Mouse (Mus musculus) liver, embryonic 16.5 days (tissue): ENCODE results near the gene Tgm2. TPM values are rescaled to one million over a fixed set of nuclear protein-coding genes. Genes with fewer than 3 reads are reported as not detected.

ENCODE experiments used
- ATAC-seq: fragments of 200-750 bp; cut with Nextera tagmentation; 2 replicates; pipeline ENCODE4 v1.8.0; 2017; ENCODE audit warnings: low read depth, mild to moderate bottlenecking, moderate number of reproducible peaks, moderate library complexity
- H3K27ac ChIP-seq: fragments of 300-500 bp; sonication (generic); 2 replicates; pipeline ENCODE4 v1.5.1; 2014; ENCODE audit warnings: mild to moderate bottlenecking, low read length
- H3K27me3 ChIP-seq: fragments of 300-500 bp; sonication (generic); 2 replicates; pipeline ENCODE4 v1.6.1; 2014; ENCODE audit warnings: low read depth, low read length, mixed read lengths; ENCODE audit not compliant: control insufficient read depth, insufficient read depth
- H3K36me3 ChIP-seq: fragments of 300-500 bp; sonication (generic); 2 replicates; pipeline ENCODE4 v1.6.1; 2014; ENCODE audit warnings: mild to moderate bottlenecking; ENCODE audit not compliant: control insufficient read depth, insufficient read depth
- H3K4me1 ChIP-seq: fragments of 300-500 bp; sonication (generic); 2 replicates; pipeline ENCODE4 v1.6.1; 2014; ENCODE audit warnings: low read depth, low read length, mixed read lengths; ENCODE audit not compliant: control insufficient read depth
- H3K4me2 ChIP-seq: fragments of 300-500 bp; sonication (generic); 2 replicates; pipeline ENCODE4 v1.6.1; 2014; ENCODE audit warnings: low read depth, low read length, mixed read lengths
- H3K4me3 ChIP-seq: fragments of 300-500 bp; sonication (generic); 2 replicates; pipeline ENCODE4 v1.5.1; 2014; ENCODE audit warnings: low read depth, mild to moderate bottlenecking, low read length
- H3K9ac ChIP-seq: fragments of 300-500 bp; sonication (generic); 2 replicates; pipeline ENCODE4 v1.6.1; 2014; ENCODE audit warnings: low read depth, low read length
- H3K9me3 ChIP-seq: fragments of 300-500 bp; sonication (generic); replicated peaks from 2 replicates; pipeline ENCODE4 v1.6.1; 2016; ENCODE audit warnings: low read length; ENCODE audit not compliant: control insufficient read depth
- WGBS: fragments of 180-500 bp; shearing (Covaris S2); extraction: QIAGEN DNeasy Blood & Tissue Kit; methylation state at CpG from one replicate; pipeline ENCODE4 v1.1.7; 2014; ENCODE audit not compliant: insufficient replicate concordance; 5-methylcytosine and 5-hydroxymethylcytosine counted together
- polyA plus RNA-seq: library from polyadenylated mRNA; unstranded; fragments of >200 nt; fragmentation: Nextera tagmentation; extraction: Ambion mirVana; gene quantifications from 2 replicates; pipeline ENCODE4 v1.2.1, GENCODE M21; 2015

Tgm2 gene
- polyA plus RNA-seq, 1 experiment from 2014 or later, result 74.3 TPM

- no peak overlapping the region for H3K4me3 ChIP-seq
- 71% methylated on average over 5 of the region's 5 CpGs for WGBS
- peak; percentile 67 for ATAC-seq
- no peak overlapping the region for H3K4me2 ChIP-seq
- H3K36me3 ChIP-seq, result peaks cover 94% of the 10 kb centered on the region
- H3K4me1 ChIP-seq, result peaks cover 13% of the 10 kb centered on the region
- H3K9me3 ChIP-seq, result 0 out of 2 replicates have a peak, but pooled peaks cover 2% of the 10 kb centered on the region
- no peak overlapping the region; the same call in 1 of the 2 replicates for H3K9ac ChIP-seq
- H3K27ac ChIP-seq, result peak overlapping the region; percentile 54
- H3K27me3 ChIP-seq, result no peaks in the 10 kb centered on the region
Measured at GRCm38 (mm10) chr2:158130391-158130986, 15.7 kb downstream of the Tgm2 start.

DNA sequence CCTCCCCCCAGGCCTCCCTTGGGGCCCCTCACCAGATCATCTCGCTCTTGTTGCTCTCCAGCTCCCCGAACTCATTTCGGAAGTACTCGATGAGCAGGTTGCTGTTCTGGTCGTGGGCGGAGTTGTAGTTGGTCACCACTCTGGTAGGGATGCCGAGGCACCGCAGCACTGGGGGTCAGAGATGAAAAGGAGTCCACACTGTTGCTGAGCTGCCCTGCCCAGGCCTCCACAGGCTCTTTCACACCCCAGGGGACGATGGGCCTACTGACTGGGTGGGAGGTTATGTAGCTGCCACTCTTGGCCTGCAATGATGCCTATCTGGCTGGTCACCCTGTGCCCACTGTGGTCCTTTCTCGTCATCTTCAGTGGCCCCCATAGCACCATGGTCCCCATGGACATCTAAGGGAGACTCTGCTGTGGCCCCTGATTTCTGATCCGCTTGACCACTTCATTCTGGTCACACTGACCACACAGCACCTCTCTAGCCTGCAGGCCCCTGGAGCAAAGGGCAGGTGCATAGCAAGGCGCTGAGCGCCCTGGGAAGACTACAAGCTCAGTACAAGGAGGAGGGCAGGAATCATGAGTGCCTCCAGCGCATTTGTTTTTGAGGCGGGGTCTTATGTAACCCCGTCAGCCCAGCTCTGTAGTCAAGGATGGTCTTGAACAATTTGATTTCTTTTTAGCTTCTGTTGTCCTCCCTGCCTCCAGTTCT is 16.8 kb downstream of the Tgm2 start:
- Histone ChIP-seq H3K9ac (no peak overlapping the region), H3K27ac (no peak overlapping the region), H3K4me1 (peaks cover 13% of the 10 kb centered on the region), H3K4me2 (no peak overlapping the region), H3K4me3 (no peak overlapping the region), H3K27me3 (no peaks in the 10 kb centered on the region), H3K9me3 (0 out of 2 replicates have a peak, but pooled peaks cover 2% of the 10 kb centered on the region), H3K36me3 (peaks cover 92% of the 10 kb centered on the region)
- 86% methylated on average over 16 of the region's 16 CpGs for WGBS
- ATAC-seq, result no peak

DNA sequence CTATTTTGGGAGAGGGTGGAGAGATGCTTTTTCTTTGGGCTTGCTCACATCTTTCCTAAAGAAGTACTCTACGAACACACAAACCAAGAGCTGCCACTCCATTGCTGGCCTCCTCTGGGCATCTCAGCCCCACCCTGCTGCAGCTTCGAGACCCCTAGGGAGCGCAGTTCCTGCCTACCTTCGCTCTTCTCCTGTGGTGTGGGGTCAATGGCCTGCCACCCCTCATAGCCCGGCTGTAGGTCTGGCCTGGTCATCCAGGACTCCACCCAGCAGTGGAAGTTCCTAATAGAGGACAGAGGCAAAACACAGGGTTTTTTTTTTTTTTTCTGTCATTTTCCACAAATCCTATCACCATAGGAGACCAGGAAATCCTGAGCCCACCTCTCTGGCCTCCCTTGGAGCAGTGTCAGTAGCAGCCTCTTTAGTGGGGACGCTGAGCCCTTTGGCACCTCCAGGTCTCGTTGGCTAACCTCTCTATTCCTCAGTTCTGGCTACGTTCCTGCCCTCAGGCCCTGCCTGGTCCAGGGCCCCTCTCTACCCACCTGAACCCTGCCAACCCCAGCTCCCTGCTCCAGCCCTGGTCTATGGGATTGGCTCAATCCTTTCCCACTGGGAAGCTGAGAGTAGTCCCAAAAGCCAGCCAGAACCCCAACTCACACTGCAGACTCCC is 17.6 kb downstream of the Tgm2 start:
- 0 out of 2 replicates have a peak, but pooled peaks cover 2% of the 10 kb centered on the region for H3K9me3 ChIP-seq
- no peak for ATAC-seq
- H3K36me3 ChIP-seq, result peaks cover 92% of the 10 kb centered on the region
- no peaks in the 10 kb centered on the region for H3K27me3 ChIP-seq
- WGBS, result 84% methylated on average over 8 of the region's 8 CpGs
- H3K27ac ChIP-seq, result no peak overlapping the region
- H3K4me2 ChIP-seq, result no peak overlapping the region
- no peak overlapping the region for H3K4me3 ChIP-seq
- no peak overlapping the region for H3K9ac ChIP-seq
- peaks cover 13% of the 10 kb centered on the region for H3K4me1 ChIP-seq

- peaks cover 92% of the 10 kb centered on the region for H3K36me3 ChIP-seq
- ATAC-seq, result no peak
Measured at GRCm38 (mm10) chr2:158127872-158128271, 18.4 kb downstream of the Tgm2 start.

GRCm38 (mm10) chr2:158127245-158127644 is 19.0 kb downstream of the Tgm2 start:
- Histone ChIP-seq H3K27ac (no peak overlapping the region), H3K36me3 (peaks cover 92% of the 10 kb centered on the region), H3K9me3 (0 out of 2 replicates have a peak, but pooled peaks cover 2% of the 10 kb centered on the region), H3K4me2 (no peak overlapping the region), H3K9ac (no peak overlapping the region), H3K4me1 (peaks cover 13% of the 10 kb centered on the region), H3K27me3 (no peaks in the 10 kb centered on the region), H3K4me3 (no peak overlapping the region)
- no peak for ATAC-seq
- WGBS, result 86% methylated on average over 6 of the region's 6 CpGs

More at GRCm38 (mm10) chr2:158127872-158128271, 18.4 kb downstream of the Tgm2 start:
- H3K4me2 ChIP-seq, result no peak overlapping the region
- H3K9me3 ChIP-seq, result 0 out of 2 replicates have a peak, but pooled peaks cover 2% of the 10 kb centered on the region
- no peak overlapping the region for H3K9ac ChIP-seq
- no peak overlapping the region for H3K4me3 ChIP-seq
- H3K4me1 ChIP-seq, result peaks cover 13% of the 10 kb centered on the region
- 86% methylated on average over 7 of the region's 7 CpGs for WGBS
- H3K27me3 ChIP-seq, result no peaks in the 10 kb centered on the region
- H3K27ac ChIP-seq, result no peak overlapping the region

DNA sequence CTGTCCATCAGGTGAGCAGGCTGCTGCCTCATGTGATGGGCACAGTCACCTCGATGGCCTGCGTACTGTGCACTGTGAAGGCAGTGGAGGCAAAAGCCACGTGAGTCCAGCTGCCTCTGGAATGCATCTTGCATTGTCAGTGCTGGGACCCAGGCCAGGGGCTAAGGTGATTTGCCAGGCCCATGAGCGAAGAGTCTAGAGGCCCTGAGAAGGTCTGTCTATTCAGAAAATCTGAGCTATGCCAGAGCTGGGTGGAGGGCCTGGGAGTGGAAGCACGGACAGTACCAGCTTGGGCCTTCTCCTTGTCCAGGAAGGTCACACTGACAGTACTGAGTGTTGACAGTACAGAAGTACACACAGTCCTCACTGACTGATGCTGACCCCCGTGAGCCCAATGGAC is 23.4 kb downstream of the Tgm2 start:
- Histone ChIP-seq H3K4me1 (peaks cover 6% of the 10 kb centered on the region), H3K9me3 (0 out of 2 replicates have a peak, but pooled peaks cover 2% of the 10 kb centered on the region), H3K4me3 (no peak overlapping the region), H3K27ac (no peak overlapping the region), H3K9ac (no peak overlapping the region), H3K27me3 (no peaks in the 10 kb centered on the region), H3K36me3 (peaks cover 83% of the 10 kb centered on the region), H3K4me2 (no peak overlapping the region)
- ATAC-seq, result no peak
- 88% methylated on average over 6 of the region's 6 CpGs for WGBS

- Histone ChIP-seq H3K36me3 (peaks cover 83% of the 10 kb centered on the region), H3K9ac (no peak overlapping the region), H3K27ac (no peak overlapping the region), H3K27me3 (no peaks in the 10 kb centered on the region), H3K9me3 (0 out of 2 replicates have a peak, but pooled peaks cover 2% of the 10 kb centered on the region), H3K4me3 (no peak overlapping the region), H3K4me2 (no peak overlapping the region), H3K4me1 (peaks cover 11% of the 10 kb centered on the region)
- peak; percentile 47; the same call in 1 of the 2 replicates for ATAC-seq
- 68% methylated on average over 11 of the region's 12 CpGs for WGBS
Measured at GRCm38 (mm10) chr2:158121645-158122326, 24.4 kb downstream of the Tgm2 start.

DNA sequence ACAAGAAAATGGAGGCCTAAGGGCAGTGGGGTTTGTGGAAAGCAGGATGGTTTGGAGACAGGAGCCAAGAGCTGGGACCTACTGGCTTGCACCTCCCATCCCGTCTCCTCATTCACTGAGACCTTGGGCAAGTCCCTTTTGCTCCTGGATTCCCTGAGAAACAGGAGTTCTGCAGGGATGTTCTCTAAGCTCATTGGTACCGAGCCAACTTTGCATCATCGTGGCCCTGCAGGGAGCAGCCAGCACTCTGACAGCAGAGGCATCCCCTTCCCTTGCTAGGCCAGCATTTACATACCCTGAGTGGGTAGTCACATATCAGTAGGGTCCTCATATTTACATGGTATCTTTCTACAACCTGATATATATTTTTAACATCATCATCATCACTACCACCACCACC is 25.4 kb downstream of the Tgm2 start:
- no peak for ATAC-seq
- Histone ChIP-seq H3K9ac (no peak overlapping the region), H3K9me3 (0 out of 2 replicates have a peak, but pooled peaks cover 1% of the 10 kb centered on the region), H3K4me2 (no peak overlapping the region), H3K27me3 (no peaks in the 10 kb centered on the region), H3K4me1 (peaks cover 20% of the 10 kb centered on the region), H3K27ac (no peak overlapping the region), H3K4me3 (no peak overlapping the region), H3K36me3 (peaks cover 77% of the 10 kb centered on the region)
- 83% methylated on average over 3 of the region's 3 CpGs for WGBS
